Mouse (Mus musculus): ENCODE measurements around the gene Hes2.

DNA sequence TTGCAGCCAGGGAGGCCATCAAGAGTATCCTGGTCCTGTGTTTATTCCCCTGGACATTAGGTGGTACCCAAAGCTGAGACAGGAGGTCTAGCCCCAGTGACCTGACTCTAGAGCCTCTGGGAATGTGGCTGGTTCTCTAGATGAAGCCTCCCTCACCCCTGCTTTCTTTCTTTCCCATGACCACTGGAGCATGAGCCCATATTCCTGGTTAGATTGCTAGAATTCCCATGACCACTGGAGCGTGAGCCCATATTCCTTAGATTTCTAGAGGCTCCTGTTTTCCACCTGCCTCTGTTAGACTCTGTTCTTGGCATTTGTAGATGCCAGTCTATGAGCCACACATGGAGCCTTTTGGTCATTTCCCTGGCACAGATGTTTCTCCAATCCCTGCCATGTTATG lies 43.8 kb downstream of the Hes2 start:
- TF ChIP-seq CTCF (IDR thresholded peaks at IDR 0.05; ENCODE audit: low read depth, low read length) (no peak), GATA1 (IDR thresholded peaks at IDR 0.05; ENCODE audit: borderline replicate concordance, low read length) (no peak), GATA2 (IDR thresholded peaks at IDR 0.05; ENCODE audit: borderline replicate concordance, low read depth, low read length) (no peak), TAL1 (conservative IDR thresholded peaks at IDR 0.05; ENCODE audit: low read depth, low read length) (no peak)

Data from G1E (cell line).